Mouse (Mus musculus): ENCODE measurements around the gene Fxyd3.

GRCm38 (mm10) chr7:31116721-31117145, 40.2 kb upstream of the Fxyd3 start:
- TF ChIP-seq CHD2 (IDR thresholded peaks at IDR 0.05; ENCODE audit: low read depth, low read length) (no peak), MAFK (IDR thresholded peaks at IDR 0.05; ENCODE audit: insufficient read depth, low read depth, low read length) (peak; percentile 8; the same call in 1 of the 2 replicates)
